Mouse (Mus musculus) R1 (cell line): ENCODE results near the gene Ppp1r27.
"Not testable (repeated sequence)": the region's sequence is repeated elsewhere in the genome, so short reads cannot be mapped to it uniquely, and the experiment has no call there.

Experiments
- DNase-seq: peaks from one replicate; pipeline ENCODE4 v3.0.0-alpha.2; 2018; ENCODE audit warnings: low read depth, low spot score

Gene Ppp1r27

GRCm38 (mm10) chr11:120575940-120576339 is 25.0 kb upstream of the Ppp1r27 start:
- no peak for DNase-seq

DNA sequence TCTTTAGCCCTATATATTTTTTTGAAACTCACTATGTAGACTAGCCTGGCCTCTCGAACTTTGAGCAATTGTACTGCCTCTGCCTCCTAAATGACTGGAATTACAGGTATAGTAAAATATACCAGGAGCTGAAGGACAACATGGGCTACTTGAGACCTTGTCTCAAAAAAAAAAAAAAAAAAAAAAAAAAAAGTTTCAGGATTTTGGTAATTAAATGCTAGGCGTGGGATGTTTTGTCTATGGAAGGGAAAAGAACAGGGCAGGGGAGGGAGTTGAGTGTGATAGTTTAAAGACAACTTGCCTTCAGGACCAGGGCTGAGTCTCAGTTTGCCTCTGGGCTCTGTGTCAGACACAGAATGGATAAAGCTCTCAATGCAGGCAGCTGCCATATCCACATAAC is 24.1 kb upstream of the Ppp1r27 start:
- DNase-seq: no peak

GRCm38 (mm10) chr11:120574278-120574600 is 23.3 kb upstream of the Ppp1r27 start:
- no peak for DNase-seq

- DNase-seq: no peak
Measured at GRCm38 (mm10) chr11:120573585-120574277, 22.8 kb upstream of the Ppp1r27 start.

DNA sequence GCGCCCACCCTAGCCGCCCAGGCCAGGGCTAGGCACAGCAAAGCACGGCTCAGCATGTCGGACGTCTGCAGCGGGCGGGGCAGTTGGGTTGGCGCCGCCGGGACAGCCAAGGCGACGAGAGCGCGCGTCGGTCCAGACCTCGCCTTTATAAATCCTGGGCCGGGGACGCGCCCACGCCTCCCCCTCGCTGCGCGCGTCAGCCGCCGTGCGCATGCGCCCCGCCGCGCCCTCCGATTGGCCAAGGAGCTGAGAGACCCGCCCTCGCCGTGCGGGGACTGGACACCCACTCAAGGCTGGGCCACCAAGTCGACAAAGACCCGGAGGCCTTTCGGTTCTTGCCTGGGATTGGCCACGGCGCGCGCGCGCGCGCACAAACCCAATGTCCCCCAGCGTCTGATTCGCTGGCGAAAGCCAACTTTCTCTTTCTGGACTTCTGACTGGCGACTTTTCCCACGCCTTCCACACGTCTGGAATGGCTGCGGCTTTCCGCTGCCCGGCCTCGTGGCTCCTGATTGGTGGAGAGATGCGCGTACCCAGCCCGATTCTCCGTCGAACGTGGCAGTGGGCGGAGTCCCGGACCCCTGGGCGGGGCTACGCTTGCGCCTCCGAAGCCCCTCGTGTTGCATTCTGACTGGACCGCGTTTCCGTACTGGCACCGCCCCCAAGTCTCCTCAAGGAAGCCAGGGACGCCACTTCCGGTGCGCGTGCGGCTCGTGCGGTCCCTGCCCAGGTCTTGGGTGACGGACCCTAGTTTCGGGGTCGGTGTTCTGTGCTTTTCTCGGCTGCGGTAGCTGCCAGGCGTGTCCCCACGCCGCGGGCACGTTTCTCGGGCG is 22.0 kb upstream of the Ppp1r27 start, which contains the start of gene P4hb:
TSS of gene P4hb (minus strand) at position 502 of the 833 bp plus-strand sequence.
- peak; percentile 99 for DNase-seq

DNA sequence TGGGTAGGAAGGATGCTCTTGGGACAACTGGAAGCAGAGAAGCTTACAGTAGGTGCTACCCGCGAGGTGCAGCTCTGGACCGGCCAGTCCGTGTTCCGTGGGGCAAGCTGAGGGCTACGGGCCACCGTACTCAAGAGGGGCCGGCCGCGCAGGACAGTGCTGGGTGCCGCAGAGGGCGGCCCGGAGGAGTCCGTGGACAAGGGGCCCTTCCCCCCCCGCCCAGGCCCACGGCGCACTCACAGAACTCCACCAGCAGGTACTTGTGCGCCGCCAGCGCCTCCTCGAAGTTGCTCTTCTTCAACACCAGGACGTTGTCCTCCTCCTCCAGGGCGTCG is 21.5 kb upstream of the Ppp1r27 start:
- peak; percentile 18 for DNase-seq

DNA sequence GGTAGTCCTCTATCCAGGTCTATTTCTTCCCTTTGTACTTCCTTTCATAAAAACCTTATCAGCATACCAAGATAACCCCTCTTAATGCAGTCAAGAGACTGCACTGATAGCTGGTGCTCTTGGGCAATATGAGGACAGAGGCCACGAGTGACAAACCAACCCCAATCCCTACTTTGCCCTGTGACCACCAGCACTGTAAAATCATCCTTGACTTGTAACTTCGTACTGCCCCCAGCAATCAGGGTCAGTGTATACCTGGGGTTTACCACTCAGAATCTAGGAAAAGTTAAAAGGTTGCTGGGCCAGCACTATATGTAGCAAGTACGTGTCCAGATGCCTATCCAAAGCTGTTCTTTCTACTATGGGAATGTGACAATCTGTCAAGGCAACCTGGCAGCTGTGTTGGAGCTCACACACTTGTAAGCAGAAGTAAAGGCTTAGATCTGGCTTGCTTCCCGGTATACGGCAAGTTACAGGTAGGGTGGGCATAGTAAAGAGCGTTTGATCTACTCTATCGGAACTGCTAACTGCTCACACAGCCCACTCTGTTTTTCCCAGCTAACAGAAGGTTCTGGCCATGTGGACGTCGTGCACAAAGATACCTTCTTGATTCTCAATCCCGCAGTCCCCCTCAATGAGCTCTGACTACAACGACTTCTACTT is 21.0 kb upstream of the Ppp1r27 start:
- DNase-seq: no peak

DNA sequence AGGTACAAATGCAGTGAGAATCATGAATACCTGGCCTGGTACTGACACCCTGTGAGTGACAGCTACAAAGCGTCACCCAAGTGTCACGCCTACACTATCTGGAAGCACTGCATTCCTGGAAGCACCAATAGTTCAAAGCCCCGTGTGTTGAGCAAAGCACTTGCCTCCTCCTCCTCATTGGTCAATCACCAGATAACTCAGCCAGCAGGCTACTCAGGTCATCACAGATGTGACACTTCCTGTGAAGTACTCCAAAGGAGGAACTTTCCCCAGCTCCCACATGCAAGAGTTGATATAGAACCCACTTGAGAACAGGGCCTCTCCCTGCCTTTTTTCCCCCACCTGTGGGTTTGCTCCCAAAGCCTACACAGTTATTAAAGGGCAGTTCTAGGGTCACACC is 20.2 kb upstream of the Ppp1r27 start:
- peak; percentile 25 for DNase-seq

DNA sequence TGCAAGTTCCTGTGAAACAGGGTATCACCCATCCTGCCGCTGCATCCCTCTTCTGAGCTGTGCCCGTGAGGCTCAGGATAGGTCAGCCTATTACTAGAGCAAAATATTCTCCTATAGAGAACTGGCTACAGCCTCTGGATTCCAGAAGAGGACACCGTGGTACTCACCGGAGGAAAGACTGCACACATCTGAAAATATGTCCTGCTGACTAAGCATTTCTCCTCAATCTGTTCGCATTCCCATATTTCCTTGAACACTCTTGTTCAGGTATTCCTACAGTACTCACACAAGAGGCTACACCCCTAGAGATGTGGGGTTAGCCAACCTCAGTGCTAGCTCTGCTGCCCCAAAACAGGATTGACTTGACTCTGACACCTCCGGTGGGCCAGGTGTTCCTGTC is 17.4 kb upstream of the Ppp1r27 start:
- no peak for DNase-seq

- DNase-seq: no peak
Measured at GRCm38 (mm10) chr11:120565114-120565513, 14.2 kb upstream of the Ppp1r27 start.

DNA sequence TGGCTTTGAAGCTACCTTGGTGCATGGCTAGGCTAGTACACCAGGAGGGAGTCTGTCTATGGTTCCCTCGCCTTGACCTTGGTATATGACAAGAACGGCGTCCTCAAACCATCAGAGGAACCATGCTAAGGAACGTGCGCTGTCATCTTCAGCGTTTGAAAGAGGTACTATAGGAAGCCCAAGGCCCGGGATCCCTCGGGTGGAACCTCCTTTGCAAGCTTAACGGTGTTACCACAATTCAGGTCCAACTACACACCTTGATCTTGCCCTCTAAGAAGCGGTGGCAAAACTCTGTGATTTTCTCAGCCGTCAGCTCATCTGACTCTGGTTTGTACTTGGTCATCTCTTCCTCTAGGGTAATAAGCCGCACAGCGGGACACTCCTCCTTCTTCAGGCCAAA is 12.0 kb upstream of the Ppp1r27 start:
- DNase-seq: no peak

GRCm38 (mm10) chr11:120560952-120561728 is 10.2 kb upstream of the Ppp1r27 start:
- DNase-seq: no peak

DNA sequence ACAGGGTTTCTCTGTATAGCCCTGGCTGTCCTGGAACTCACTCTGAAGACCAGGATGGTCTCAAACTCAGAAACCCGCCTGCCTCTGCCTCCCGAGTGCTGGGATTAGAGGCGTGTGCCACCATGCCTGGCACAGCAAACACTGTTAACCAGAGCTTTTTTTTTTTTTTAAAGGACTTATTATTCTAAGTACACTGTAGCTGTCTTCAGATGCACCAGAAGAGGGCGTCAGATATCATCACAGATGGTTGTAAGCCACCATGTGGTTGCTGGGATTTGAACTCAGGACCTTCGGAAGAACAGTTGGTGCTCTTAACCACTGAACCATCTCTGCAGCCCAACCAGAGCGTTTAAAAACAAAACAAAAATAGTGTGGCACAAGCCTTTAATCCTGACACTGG is 7.9 kb upstream of the Ppp1r27 start:
- not testable (repeated sequence) for DNase-seq

GRCm38 (mm10) chr11:120555260-120555659 is 4.3 kb upstream of the Ppp1r27 start:
- no peak for DNase-seq

- no peak for DNase-seq
Measured at GRCm38 (mm10) chr11:120554834-120555233, 3.9 kb upstream of the Ppp1r27 start.

- DNase-seq: no peak
Measured at GRCm38 (mm10) chr11:120552736-120553135, 1.8 kb upstream of the Ppp1r27 start.

- DNase-seq: no peak
Measured at GRCm38 (mm10) chr11:120549986-120550809, 734 bp downstream of the Ppp1r27 start.

- DNase-seq: peak; percentile 81
Measured at GRCm38 (mm10) chr11:120549168-120549945, 1.6 kb downstream of the Ppp1r27 start, which contains the start of gene Mcrip1. Gene Mcrip1, minus strand, starts transcription at chr11:120549727.

DNA sequence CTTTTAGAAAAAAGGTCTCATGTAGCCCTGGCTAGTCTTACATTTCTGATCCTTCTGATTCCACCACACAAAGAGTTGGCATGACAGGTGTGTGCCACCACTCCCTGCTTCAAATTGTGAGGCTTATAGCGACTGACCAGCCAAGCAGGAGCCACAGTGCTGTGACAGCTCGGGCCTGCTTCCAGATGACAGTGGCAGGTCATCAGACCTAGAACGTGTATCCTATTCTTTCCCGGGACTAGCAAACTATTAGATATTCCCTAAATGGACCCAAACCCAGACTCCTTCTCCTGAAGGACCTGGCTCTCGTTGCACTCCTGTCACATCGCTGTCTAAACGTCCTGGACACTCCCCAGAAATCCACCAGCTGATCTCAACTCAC is 2.2 kb downstream of the Ppp1r27 start:
- no peak for DNase-seq

- DNase-seq: no peak
Measured at GRCm38 (mm10) chr11:120548214-120548613, 2.7 kb downstream of the Ppp1r27 start.
